Mouse (Mus musculus) gastrocnemius, adult 18-20 months (tissue): ENCODE measurements at regions not wholly inside any gene's neighbourhood (a gene's known extent, or its start where the extent isn't known, plus 50 kb on each side); places are given as distances from the start of the nearest gene placed in this dataset.
"Not testable (repeated sequence)": the region's sequence is repeated elsewhere in the genome, so short reads cannot be mapped to it uniquely, and the experiment has no call there.

Experiments used
- DNase-seq: peaks from one replicate; pipeline ENCODE4 v3.0.0; 2021; ENCODE audit warnings: low spot score

- no peak for DNase-seq
Observed at GRCm38 (mm10) chr1:152252658-152253267, 133.7 kb downstream of the Tsen15 start.

DNA sequence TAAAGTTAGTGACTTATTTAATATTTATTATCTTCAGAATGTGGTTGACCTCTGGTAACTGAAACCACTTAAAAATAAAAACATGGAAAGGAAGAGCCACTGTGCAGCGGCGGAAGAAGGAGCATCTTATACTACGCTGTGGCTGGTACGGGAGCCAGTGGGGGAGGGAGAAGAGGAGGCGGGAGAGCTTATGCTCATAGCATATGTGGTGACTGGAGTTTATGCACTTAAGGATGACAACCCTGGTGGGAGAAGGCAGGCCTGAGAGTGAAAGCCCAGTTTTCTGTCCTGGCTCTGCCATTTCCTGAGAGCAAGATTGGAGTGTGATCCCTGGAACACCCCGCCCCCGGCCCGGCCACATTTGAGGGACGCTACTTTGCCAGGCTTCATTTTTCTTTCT, 145.5 kb downstream of the Tsen15 start:
- DNase-seq = no peak

GRCm38 (mm10) chr1:152239376-152239775, 147.1 kb downstream of the Tsen15 start:
- DNase-seq = no peak

DNA sequence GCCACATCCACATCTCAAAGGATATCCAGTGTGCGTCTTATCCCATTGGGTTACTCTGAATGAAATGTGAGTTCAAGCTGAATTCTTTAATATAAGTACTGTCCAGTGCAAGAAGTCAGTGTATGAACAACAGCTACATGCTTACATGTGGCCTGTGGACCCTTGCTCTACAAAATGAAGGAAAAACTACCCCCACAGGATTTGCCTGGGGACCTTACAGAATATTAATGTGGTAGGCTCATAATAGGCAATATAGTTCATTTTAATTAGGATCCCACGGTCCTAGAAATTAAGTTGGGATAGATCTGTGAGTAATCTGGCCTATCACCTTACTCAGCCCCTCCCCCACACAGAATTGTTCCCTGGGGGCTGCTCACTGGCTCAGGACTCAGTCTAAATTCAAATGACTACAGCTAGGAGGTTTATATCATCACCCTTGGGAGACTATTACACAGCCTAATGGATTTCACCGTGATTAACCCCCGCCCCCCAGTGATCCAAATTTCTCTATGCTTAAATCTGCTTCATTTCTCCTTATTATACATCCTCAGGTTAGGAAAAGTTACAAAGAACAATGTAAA, 145.4 kb upstream of the 1700025G04Rik start:
- DNase-seq = no peak

DNA sequence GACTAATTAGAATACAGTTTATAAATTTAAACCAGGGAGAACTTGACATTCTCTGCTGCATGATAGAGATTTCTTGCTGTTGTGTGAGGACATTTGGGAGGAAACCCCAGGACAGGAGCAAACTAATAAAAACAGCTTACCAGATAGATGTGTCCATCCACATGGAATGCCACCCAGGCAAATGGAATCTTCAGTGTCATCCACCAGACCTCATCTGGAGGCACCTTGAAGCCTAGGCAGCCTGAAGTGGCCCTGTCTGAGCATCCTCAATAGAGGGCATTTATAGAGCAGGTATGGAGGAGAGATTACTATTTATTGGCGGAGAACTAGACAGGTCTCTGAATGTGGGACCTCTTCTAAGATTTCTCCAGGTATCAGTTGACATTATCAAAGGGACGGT, 144.8 kb upstream of the 1700025G04Rik start:
- no peak for DNase-seq

DNA sequence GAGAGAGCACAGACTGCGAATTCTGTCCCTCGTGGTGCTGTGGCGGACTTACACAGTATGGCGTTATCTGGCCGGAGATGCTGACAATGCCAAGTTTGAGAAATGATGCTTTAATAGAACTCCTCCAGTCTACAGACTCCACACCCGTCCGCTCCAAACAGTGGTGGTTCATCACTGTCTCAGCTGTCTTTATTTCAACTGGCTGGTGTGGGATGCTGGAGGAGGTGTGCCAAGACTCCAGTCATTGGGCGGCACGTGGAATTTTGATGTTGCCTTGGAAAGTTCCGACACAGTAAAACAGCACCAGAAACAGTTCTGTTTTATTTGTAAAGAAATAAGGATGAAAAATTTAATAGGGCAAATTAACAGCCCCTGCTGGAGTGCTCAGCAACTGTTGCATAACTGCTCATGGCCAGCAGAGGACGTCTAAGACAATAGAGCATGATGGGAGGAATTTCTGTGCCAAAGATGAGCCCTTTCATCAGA, 141.8 kb upstream of the 1700025G04Rik start:
- no peak for DNase-seq

DNA sequence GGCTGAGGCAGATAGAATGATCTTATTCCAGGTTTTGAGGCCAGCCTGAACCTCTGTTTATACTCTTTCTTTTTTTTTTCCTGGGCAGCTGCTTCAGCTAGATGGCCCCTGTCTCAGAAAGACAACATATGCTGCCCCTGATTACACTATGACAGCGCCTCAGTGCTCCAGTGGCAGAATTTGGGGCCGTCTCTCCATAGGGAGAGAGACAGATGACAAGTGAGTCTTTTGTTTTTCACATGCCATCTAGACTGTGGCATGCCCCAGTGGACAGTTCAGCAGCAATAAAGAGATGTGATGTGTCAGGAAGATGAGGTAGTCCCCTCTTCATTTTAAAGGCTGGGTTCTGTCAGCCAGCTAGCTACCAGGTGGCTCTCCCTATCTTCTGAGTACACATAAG, 139.8 kb upstream of the 1700025G04Rik start:
- DNase-seq = no peak

DNA sequence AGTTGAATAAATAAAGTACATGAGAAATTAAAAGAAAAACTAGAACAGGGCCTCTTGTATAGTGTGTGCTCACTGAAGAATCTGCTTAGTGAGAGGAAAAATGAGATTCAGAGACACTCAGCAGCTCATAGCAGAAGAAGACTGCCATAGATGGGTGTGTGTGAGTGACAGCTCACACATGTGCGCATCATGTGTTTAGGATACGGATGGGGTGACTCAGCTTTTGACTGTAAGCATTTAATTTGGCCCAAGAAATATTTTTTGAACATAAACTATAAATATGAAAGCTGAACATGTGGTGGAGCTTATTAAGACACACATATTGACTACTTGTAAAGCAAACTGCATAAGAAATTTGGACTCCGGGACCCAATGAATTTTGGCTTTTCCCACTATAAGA, 136.1 kb upstream of the 1700025G04Rik start:
- DNase-seq = no peak

DNA sequence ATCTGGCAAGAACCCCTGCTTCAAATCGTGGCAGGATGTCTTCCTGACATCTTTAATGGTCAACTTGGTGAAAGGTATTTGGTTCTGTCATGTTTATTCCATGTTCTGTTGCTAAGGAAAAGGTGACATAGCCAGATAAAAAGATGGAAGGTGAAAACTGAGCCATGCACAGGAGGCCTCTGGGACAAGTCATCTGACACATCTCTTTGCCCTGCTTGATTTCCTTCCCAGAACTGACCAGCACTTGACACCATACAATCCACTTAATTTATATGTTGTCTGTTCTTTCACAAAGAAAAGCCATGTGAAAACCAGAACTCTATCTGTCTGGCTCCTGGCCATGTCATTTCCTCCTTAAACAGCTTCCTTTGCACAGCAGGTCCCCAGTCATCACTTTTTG, 133.7 kb upstream of the 1700025G04Rik start:
- DNase-seq = peak; percentile 64

DNA sequence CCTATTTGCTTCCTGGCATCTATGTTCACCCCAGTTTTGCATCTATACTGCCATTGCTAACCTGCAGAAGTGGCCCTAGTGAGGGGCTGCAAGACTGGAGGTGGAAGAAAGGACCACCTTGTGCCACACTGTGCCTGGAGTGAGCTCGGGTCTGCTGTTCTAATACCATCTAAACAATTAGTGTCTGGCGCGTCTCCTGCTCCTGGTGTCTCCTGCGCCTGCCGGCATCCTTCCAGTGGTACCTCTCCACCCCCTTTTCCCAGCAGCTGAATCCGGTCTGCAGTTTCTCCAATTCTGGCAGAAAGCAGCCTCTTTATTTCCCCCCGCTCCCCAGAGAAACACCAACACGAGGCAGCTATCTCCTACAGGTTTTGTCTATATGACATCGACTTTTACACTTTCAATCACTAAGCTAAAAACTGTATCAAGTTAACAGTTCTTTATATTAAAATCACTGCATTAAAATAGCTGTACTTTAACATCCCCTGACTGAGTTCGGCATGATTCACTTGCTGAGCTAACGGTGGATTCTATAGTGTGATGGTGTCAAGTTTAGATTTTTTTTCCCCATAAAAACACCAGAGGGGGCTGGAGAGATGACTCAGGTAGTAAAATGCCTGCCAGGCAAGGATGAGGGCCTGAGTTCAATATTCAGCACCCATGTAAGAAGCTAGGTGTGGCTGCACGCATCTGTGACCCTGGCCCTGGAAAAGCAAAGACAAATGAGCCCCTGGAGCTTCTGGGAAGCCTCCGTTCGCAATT, 131.1 kb upstream of the 1700025G04Rik start:
- DNase-seq = no peak

DNA sequence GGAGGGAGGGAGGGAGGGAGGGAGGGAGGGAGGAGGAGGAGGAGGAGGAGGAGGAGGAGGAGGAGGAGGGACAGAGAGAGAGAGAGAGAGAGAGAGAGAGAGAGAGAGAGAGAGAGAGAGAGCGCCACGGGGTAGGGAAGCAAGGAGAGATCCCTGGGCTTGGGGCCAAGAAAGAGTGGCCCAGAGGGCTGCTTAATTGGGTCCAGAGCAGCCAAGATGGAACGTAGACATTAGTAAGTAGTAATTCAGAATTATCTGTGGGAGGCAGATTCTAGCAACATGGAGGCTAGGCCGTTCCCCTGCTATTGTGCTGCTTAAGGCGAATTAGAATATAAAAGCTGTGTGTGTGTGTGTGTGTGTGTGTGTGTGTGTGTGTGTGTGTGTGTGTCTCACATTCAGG, 129.8 kb upstream of the 1700025G04Rik start:
- DNase-seq = not testable (repeated sequence)

DNA sequence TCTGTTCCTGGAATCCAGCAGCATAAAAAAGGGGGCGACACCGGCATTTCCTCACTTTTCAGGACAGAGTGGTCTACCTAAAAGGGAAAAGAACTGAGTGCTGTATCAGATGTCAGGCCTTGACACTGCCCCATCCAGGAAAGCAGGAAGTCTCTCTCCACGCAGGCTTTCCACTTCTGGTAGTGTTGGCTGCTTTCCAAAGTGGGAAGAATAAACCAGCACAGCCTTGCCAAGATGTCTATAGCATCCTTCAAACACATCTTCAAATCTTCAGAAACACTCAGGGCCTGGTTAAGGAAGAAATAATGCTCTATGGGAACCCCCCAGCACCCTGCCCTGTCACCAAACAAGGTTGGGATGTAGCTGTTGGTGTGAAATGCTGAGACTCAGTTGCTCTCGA, 127.5 kb upstream of the 1700025G04Rik start:
- DNase-seq = no peak

DNA sequence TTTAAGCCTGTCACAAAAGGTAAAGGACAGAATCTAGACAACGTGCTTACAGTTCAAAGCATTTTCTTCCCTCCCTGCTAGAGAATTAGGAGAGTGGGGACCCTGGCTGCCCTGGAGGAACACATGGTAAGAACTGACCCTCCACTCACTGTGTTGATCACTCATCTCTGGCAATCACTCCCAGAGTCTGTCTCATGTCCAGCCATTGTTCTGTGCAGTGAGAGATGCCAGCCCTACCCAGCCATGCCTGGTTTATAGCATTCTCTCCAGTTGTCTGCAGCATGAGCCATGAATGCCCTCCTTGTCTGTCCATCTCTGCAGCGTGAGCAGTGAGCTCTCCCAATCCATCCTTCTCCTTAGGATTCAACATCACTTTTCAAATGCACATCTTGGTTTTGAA, 124.5 kb upstream of the 1700025G04Rik start:
- no peak for DNase-seq

GRCm38 (mm10) chr1:152203187-152203586, 113.3 kb upstream of the 1700025G04Rik start:
- DNase-seq = no peak

DNA sequence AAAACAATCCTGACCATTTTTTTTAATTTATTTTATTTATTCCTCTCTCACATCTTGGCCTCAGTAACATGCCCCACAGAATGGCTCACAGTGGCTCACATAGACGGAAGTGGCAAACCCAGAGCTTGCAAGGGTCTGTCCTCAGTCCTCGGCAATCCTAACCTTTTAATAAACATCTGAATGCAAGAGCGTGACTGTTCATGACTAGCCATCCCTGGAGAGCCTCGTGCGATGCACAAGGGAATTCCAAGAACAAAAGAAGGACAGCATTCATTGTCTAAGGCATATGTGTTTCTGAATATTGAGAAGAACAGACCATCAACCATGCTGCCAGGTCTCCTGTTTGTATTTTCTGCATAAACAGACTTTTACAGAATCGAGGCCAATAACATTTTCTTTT, 98.8 kb upstream of the 1700025G04Rik start:
- DNase-seq = no peak

GRCm38 (mm10) chr1:152184956-152185355, 95.0 kb upstream of the 1700025G04Rik start:
- DNase-seq = no peak

GRCm38 (mm10) chr1:152176267-152176970, 86.5 kb upstream of the 1700025G04Rik start:
- peak; percentile 51 for DNase-seq

GRCm38 (mm10) chr1:152175691-152176090, 85.8 kb upstream of the 1700025G04Rik start:
- peak; percentile 60 for DNase-seq

DNA sequence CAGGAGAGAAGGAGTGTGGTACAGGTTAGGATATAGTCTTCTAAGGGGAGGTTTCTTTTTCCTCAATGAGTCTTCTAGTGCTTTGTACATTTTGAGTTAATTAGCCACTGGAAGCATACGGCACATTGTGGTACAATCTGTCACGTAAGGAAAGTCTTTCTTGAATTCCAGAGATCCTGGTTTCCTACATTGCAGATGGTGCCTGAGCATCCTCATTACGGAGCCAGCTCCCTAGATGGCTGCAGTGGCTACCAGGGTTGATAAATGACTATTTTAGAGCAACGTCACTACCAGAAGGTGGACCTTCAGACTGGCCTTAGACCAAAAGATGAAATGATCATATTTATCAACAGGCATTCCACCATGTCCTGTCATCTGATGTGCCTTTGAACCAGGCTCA, 84.5 kb upstream of the 1700025G04Rik start:
- no peak for DNase-seq

- DNase-seq = peak; percentile 79
Observed at GRCm38 (mm10) chr1:152171034-152171790, 81.3 kb upstream of the 1700025G04Rik start.

DNA sequence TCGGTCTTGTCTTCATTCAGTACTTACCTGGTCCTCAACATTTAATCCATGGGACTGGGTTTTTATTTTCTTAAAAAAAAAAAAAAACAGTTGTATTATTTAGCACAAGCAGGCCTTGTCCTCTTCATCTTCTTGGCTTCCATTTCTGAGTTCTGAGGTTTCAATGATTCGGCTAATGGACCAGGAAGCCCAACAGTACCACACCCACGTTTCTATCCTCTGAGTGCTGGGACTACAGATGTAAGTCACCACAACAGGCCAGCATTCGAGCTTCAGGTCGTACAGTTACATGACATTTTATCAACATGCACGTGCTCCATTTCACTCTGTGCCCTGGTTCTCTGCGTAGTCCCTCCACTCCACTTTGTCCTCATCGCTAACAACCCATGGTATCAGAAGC, 80.7 kb upstream of the 1700025G04Rik start:
- DNase-seq = no peak
